Mouse (Mus musculus): Measurements from ENCODE around the gene Adam1a.

DNA sequence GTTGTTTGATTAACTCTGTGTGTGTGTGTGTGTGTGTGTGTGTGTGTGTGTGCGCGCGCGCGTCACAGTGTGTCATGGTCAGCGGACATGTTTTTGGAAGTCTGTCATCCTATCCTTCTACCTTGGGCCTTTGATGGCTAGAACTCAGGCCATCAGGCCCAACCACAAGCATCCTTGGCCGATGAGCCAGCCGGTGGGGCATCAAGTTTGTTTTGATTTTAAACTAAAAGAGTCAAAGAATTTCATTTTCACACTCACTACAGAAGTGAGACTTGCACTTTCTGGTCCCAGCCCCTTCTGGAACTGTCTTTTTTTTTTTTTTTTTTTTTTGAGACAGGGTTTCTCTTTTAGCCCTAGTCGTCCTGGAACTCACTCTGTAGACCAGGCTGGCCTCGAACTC lies 39.7 kb upstream of the Adam1a start:
- TF ChIP-seq EP300 (IDR thresholded peaks at IDR 0.05; ENCODE audit: insufficient read depth, low read depth, low read length), result no peak
- TF ChIP-seq POLR2A (IDR thresholded peaks at IDR 0.05; ENCODE audit: insufficient read depth, low read length), result no peak
- TF ChIP-seq CTCF (IDR thresholded peaks at IDR 0.05; ENCODE audit: low read depth, low read length), result no peak

Data from ES-Bruce4 (cell line).